Mouse (Mus musculus): ENCODE results near the gene Sept1.

GRCm38 (mm10) chr7:127194011-127194632, 38.8 kb downstream of the Sept1 start:
- TF ChIP-seq CTCF (IDR thresholded peaks at IDR 0.05; ENCODE audit: low read depth, low read length) (no peak), POLR2A (IDR thresholded peaks at IDR 0.05; ENCODE audit: borderline replicate concordance, low read depth, low read length) (no peak)

Measured in bone marrow macrophage, adult 2 months (primary cell).